Comparison of ENCODE assay signal across 19 mouse cellular contexts in genomic region chr10:71733821-71734220, GRCm38 (mm10).
DNase-seq lines count a peak whose midpoint lies in the region; ATAC-seq lines count a peak whose summit lies in the region.
"Had no signal": no experiment of that assay in that cellular context is flagged by ENCODE, and none has a peak within 500 bp of the region (broad histone marks: within the 10 kb centered on the region; RNA-seq: fewer than 3 reads in every experiment).

No protein-coding gene starts in this region.

- H3K9ac ChIP-seq in hindbrain, embryonic 15.5 days: no peak overlapping the region
- H3K9ac ChIP-seq: heart, embryonic 12.5 days; kidney, embryonic 15.5 days; liver, embryonic 13.5 days; neural tube, embryonic 15.5 days had no signal

- H3K27ac ChIP-seq in hindbrain, embryonic 15.5 days (replicated peaks): no peak overlapping the region
- no peak overlapping the region for H3K27ac ChIP-seq in hindbrain, embryonic 10.5 days
- H3K27ac ChIP-seq: kidney, embryonic 15.5 days; liver, embryonic 13.5 days; neural tube, embryonic 15.5 days; stomach, postnatal 0 days had no signal

- no peaks in the 10 kb centered on the region for H3K9me3 ChIP-seq in hindbrain, embryonic 15.5 days
- no peaks in the 10 kb centered on the region for H3K9me3 ChIP-seq in hindbrain, embryonic 10.5 days
- H3K9me3 ChIP-seq: heart, embryonic 12.5 days; kidney, embryonic 15.5 days; neural tube, embryonic 15.5 days had no signal

- DNase-seq in hindbrain, embryonic 10.5 days (ENCODE audit: low spot score): no peak
- peak; percentile 37 for DNase-seq in Muller cell, postnatal 12 days (ENCODE audit: inconsistent ontology term)
- peak; percentile 13 for DNase-seq in cerebellum, adult 9-10 months
- DNase-seq in lung, postnatal 14 days: no peak
- DNase-seq in ovary, postnatal 10 days (ENCODE audit: low spot score): no peak
- DNase-seq: heart, postnatal 10 days; kidney, adult 11 months; kidney, postnatal 4 days; liver, embryonic 13.5 days; lung, adult 2 months had no signal

- H3K36me3 ChIP-seq in hindbrain, embryonic 15.5 days: no peaks in the 10 kb centered on the region
- H3K36me3 ChIP-seq in hindbrain, embryonic 10.5 days: no peaks in the 10 kb centered on the region
- H3K36me3 ChIP-seq: heart, embryonic 12.5 days; kidney, embryonic 15.5 days; liver, embryonic 13.5 days; neural tube, embryonic 15.5 days had no signal

- H3K4me2 ChIP-seq in hindbrain, embryonic 15.5 days: no peak overlapping the region
- H3K4me2 ChIP-seq: heart, embryonic 12.5 days; kidney, embryonic 15.5 days; liver, embryonic 13.5 days; neural tube, embryonic 15.5 days had no signal

- H3K4me3 ChIP-seq in hindbrain, embryonic 15.5 days: no peak overlapping the region
- H3K4me3 ChIP-seq in hindbrain, embryonic 10.5 days: no peak overlapping the region
- H3K4me3 ChIP-seq: heart, embryonic 12.5 days; kidney, embryonic 15.5 days; liver, embryonic 13.5 days; neural tube, embryonic 15.5 days had no signal

- H3K27me3 ChIP-seq in hindbrain, embryonic 15.5 days: no peaks in the 10 kb centered on the region
- H3K27me3 ChIP-seq in hindbrain, embryonic 10.5 days (ENCODE audit: insufficient read depth, poor library complexity, severe bottlenecking): peaks cover 11% of the 10 kb centered on the region
- H3K27me3 ChIP-seq: heart, embryonic 12.5 days; kidney, embryonic 15.5 days; liver, embryonic 13.5 days; neural tube, embryonic 15.5 days had no signal

- H3K4me1 ChIP-seq in hindbrain, embryonic 15.5 days (replicated peaks): no peaks in the 10 kb centered on the region
- peaks cover 10% of the 10 kb centered on the region for H3K4me1 ChIP-seq in hindbrain, embryonic 10.5 days (replicated peaks)
- H3K4me1 ChIP-seq: heart, embryonic 12.5 days; kidney, embryonic 15.5 days; liver, embryonic 13.5 days had no signal

- 58% methylated on average over 3 of the region's 3 CpGs for WGBS in hindbrain, embryonic 15.5 days
- WGBS in hindbrain, embryonic 10.5 days: 71% methylated on average over 3 of the region's 3 CpGs

- 0 out of 2 replicates have a peak, but pooled peaks have one; percentile 45 for ATAC-seq in hindbrain, embryonic 15.5 days (ENCODE audit: low FRiP score, low read depth)
- ATAC-seq in cerebellum, adult (ENCODE audit: insufficient number of reproducible peaks, low FRiP score, low TSS enrichment): peak; percentile 84
- ATAC-seq in inflammation-experienced regulatory T-cells, adult 6 months: no peak
- ATAC-seq: CD4-positive, CD25-positive, alpha-beta regulatory T cell, adult 4 months; midbrain, embryonic 16.5 days had no signal

Comparison
In these comparisons a context has a peak if more than half of its experiments do, and no peak if none do; other contexts are left out.
1. DNase-seq: peak in Muller cell, postnatal 12 days (single experiment) and cerebellum, adult 9-10 months (single experiment); none in hindbrain, embryonic 10.5 days (single experiment), lung, postnatal 14 days (single experiment) and ovary, postnatal 10 days (single experiment).